Mouse (Mus musculus) CD4-positive, CD25-positive, alpha-beta regulatory T cell, adult 2 months (primary cell): ENCODE measurements around the gene Rassf4.
A peak's percentile ranks its signal among the peaks of the same experiment; 100 is the strongest.
"Not testable (repeated sequence)": the region's sequence is repeated elsewhere in the genome, so short reads cannot be mapped to it uniquely, and the experiment has no call there.

Experiments
- DNase-seq: peaks from one replicate; pipeline ENCODE4 v3.0.0-alpha.2; 2012; ENCODE audit warnings: low read depth, low spot score

Gene Rassf4

GRCm38 (mm10) chr6:116636581-116637235 lies 37.0 kb downstream of the Rassf4 start:
- DNase-seq: no peak

GRCm38 (mm10) chr6:116635251-116636180 lies 38.2 kb downstream of the Rassf4 start:
- DNase-seq: no peak

GRCm38 (mm10) chr6:116633741-116634695 lies 39.7 kb downstream of the Rassf4 start:
- no peak for DNase-seq

- DNase-seq: peak; percentile 82
Measured at GRCm38 (mm10) chr6:116632129-116632528, 41.6 kb downstream of the Rassf4 start.

- no peak for DNase-seq
Measured at GRCm38 (mm10) chr6:116629766-116630165, 44.0 kb downstream of the Rassf4 start.

GRCm38 (mm10) chr6:116628539-116629171 lies 45.1 kb downstream of the Rassf4 start, which contains the start of gene Zfp422:
Gene Zfp422 (minus strand): TSS chr6:116628999.
- DNase-seq: peak; percentile 75

GRCm38 (mm10) chr6:116628095-116628494 lies 45.7 kb downstream of the Rassf4 start:
- no peak for DNase-seq

- not testable (repeated sequence) for DNase-seq
Measured at GRCm38 (mm10) chr6:116626417-116626816, 47.3 kb downstream of the Rassf4 start.

- no peak for DNase-seq
Measured at GRCm38 (mm10) chr6:116621318-116622023, 52.3 kb downstream of the Rassf4 start.

- DNase-seq: no peak
Measured at GRCm38 (mm10) chr6:116618073-116618472, 55.7 kb downstream of the Rassf4 start.

- no peak for DNase-seq
Measured at GRCm38 (mm10) chr6:116615719-116616118, 58.0 kb downstream of the Rassf4 start.

- no peak for DNase-seq
Measured at GRCm38 (mm10) chr6:116607230-116607629, 66.5 kb downstream of the Rassf4 start.

- not testable (repeated sequence) for DNase-seq
Measured at GRCm38 (mm10) chr6:116600969-116601368, 72.8 kb downstream of the Rassf4 start.

GRCm38 (mm10) chr6:116584095-116584494 lies 89.7 kb downstream of the Rassf4 start, which contains the start of gene Olfr215:
Gene Olfr215 (minus strand): TSS chr6:116584195.
- no peak for DNase-seq
